Comparison of ENCODE assay signal across 8 mouse cellular contexts in the genomic region with DNA sequence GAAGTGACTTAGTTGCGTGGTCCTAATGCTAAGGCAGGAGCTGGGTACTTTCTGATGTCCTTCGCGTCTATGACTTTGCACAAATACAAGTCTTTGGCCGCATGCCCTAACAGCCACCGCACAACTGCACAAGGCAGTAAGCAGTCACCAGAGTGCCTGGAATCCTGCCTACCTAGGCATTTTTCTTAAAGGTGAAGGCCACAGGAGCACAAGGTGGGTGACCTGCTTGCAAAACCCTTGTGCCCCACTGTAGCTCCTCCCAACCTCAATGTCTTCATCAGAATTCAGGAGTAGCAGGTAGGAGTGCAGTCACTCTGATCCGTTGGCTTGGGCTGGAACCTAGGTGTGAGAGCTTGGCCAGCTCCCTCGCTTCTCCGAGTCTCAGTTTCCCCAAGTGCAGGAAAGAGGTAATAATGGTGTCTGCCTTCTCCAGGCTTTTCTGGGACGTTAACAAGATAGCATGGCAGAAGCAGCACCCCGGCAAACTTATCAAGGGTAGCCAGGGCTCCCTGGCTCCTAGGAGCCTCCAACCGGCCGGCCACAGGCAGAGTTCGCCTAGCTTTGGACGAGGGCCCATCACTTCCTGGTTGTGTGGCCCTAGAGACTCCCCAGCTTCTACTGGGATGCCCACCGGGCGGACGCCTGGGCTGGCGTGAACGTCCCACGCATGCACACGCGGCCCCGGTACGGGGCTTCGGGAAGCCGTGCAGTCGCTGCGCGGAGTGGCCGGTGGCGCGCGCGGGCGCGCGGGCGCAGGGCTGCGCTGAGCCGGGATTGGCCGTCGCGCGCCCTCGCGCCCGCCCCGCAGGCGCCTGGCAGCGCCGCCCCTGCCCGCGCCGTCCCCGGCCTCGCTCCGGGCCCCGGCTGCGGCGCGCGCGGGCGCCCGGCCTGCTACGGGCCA. TPM values are rescaled to one million over a fixed set of nuclear protein-coding genes. Genes with fewer than 3 reads are reported as not detected.
DNase-seq lines count a peak whose midpoint lies in the region; ATAC-seq and TF ChIP-seq lines count a peak whose summit lies in the region.

No protein-coding gene starts in this region.

- peak overlapping the region; percentile 89 for H3K4me3 ChIP-seq in hindbrain, postnatal 0 days (ENCODE audit: low read length)
- peak overlapping the region; percentile 82 for H3K4me3 ChIP-seq in limb, embryonic 11.5 days (ENCODE audit: low read depth, low read length)
- peak overlapping the region; percentile 97 for H3K4me3 ChIP-seq in midbrain, embryonic 12.5 days

- no peak for TF ChIP-seq CTCF in hindbrain, postnatal 0 days (IDR thresholded peaks at IDR 0.05; ENCODE audit: low read depth)

- no peaks in the 10 kb centered on the region for H3K9me3 ChIP-seq in hindbrain, postnatal 0 days (ENCODE audit: low read length)
- H3K9me3 ChIP-seq in limb, embryonic 11.5 days (ENCODE audit: control insufficient read depth, low read length) = no peaks in the 10 kb centered on the region
- H3K9me3 ChIP-seq in midbrain, embryonic 12.5 days = no peaks in the 10 kb centered on the region

- H3K27ac ChIP-seq in hindbrain, postnatal 0 days = peak overlapping the region; percentile 77
- H3K27ac ChIP-seq in limb, embryonic 11.5 days (replicated peaks; ENCODE audit: low read depth, low read length) = peak overlapping the region; percentile 80
- H3K27ac ChIP-seq in midbrain, embryonic 12.5 days (replicated peaks) = peak overlapping the region; percentile 81

- DNase-seq in left cerebral cortex, postnatal 10 days (ENCODE audit: extremely low spot score in 1 of 2, low spot score in 2 of 2) = peak; percentile 45 to 88
- DNase-seq in left cerebral cortex, adult 9 months (ENCODE audit: low spot score in 2 of 2) = no peak
- DNase-seq in cerebellum, postnatal 14 days = peak; percentile 81 to 88
- DNase-seq in gastrocnemius, adult 8-10 months (ENCODE audit: low spot score in 2 of 2) = peak; percentile 41 to 63
- peak; percentile 94 for DNase-seq in hindbrain, postnatal 0 days (ENCODE audit: low spot score)
- peak; percentile 74 for DNase-seq in limb, embryonic 11.5 days (ENCODE audit: low spot score)
- DNase-seq in spleen, postnatal 36 days (ENCODE audit: low spot score in 2 of 2) = peak; percentile 73 to 75

- peaks cover 26% of the 10 kb centered on the region for H3K36me3 ChIP-seq in hindbrain, postnatal 0 days (ENCODE audit: insufficient read depth, low read length)
- peaks cover 13% of the 10 kb centered on the region for H3K36me3 ChIP-seq in limb, embryonic 11.5 days (ENCODE audit: control insufficient read depth, insufficient read depth, low read length)
- H3K36me3 ChIP-seq in midbrain, embryonic 12.5 days = peaks cover 28% of the 10 kb centered on the region

- H3K4me1 ChIP-seq in hindbrain, postnatal 0 days (ENCODE audit: insufficient read depth, low read length) = peaks cover 3% of the 10 kb centered on the region; the same call in 1 of the 2 replicates
- H3K4me1 ChIP-seq in limb, embryonic 11.5 days (ENCODE audit: control insufficient read depth, insufficient read depth, low read length) = peaks cover 6% of the 10 kb centered on the region
- H3K4me1 ChIP-seq in midbrain, embryonic 12.5 days = peaks cover 38% of the 10 kb centered on the region

- peak overlapping the region; percentile 72 for H3K4me2 ChIP-seq in hindbrain, postnatal 0 days (ENCODE audit: low read depth, low read length)
- H3K4me2 ChIP-seq in limb, embryonic 11.5 days (ENCODE audit: low read depth, severe bottlenecking) = peak overlapping the region; percentile 79
- H3K4me2 ChIP-seq in midbrain, embryonic 12.5 days (replicated peaks) = peak overlapping the region; percentile 87

- H3K27me3 ChIP-seq in hindbrain, postnatal 0 days (ENCODE audit: insufficient read depth, low read length) = no peaks in the 10 kb centered on the region
- no peaks in the 10 kb centered on the region for H3K27me3 ChIP-seq in limb, embryonic 11.5 days (ENCODE audit: control insufficient read depth, insufficient read depth, low read length)
- H3K27me3 ChIP-seq in midbrain, embryonic 12.5 days = no peaks in the 10 kb centered on the region

- WGBS in hindbrain, postnatal 0 days = 4% methylated on average over 58 of the region's 66 CpGs
- 8% methylated on average over 44 of the region's 66 CpGs for WGBS in limb, embryonic 11.5 days
- 11% methylated on average over 34 of the region's 66 CpGs for WGBS in midbrain, embryonic 12.5 days

- H3K9ac ChIP-seq in hindbrain, postnatal 0 days (replicated peaks; ENCODE audit: low read length) = peak overlapping the region; percentile 91
- H3K9ac ChIP-seq in limb, embryonic 11.5 days (ENCODE audit: low read length) = peak overlapping the region; percentile 88
- H3K9ac ChIP-seq in midbrain, embryonic 12.5 days (replicated peaks) = peak overlapping the region; percentile 93

- peak; percentile 91 for ATAC-seq in hindbrain, postnatal 0 days
- ATAC-seq in limb, embryonic 11.5 days (ENCODE audit: insufficient number of reproducible peaks, low FRiP score, low TSS enrichment, low read depth) = peak; percentile 72; the same call in 1 of the 2 replicates
- ATAC-seq in midbrain, embryonic 12.5 days (ENCODE audit: low FRiP score, low read depth) = peak; percentile 92

- intact Hi-C loops in left cerebral cortex, postnatal 10 days (cut with DNase I) = loop anchor here (5.0 kb wide), 1 partner anchor 37 kb away; a partner anchor contains a TSS

RNA-seq across cellular contexts. Expression of a gene that starts 5.2 kb away (rescaled TPM):
- total RNA-seq in left cerebral cortex, postnatal 10 days (2021) = 10 to 100 TPM; 36.2 to 42.3 TPM
- 100 to 1,000 TPM; 217 to 342 (median 227) TPM for total RNA-seq in gastrocnemius, adult 8-10 months (2022)
- total RNA-seq in hindbrain, postnatal 0 days (2014; rRNA removed) = 28.0 and 48.5 TPM in 2 replicates
- 17.2 and 20.5 TPM in 2 replicates for polyA plus RNA-seq in hindbrain, postnatal 0 days (2015; fragmentation: Nextera tagmentation; extraction: Ambion mirVana)
- 102 and 121 TPM in 2 replicates for polyA plus RNA-seq in limb, embryonic 11.5 days (2014; fragmentation: Nextera tagmentation; extraction: Ambion mirVana)
- 48.5 and 52.8 TPM in 2 replicates for polyA plus RNA-seq in midbrain, embryonic 12.5 days (2016; fragmentation: Nextera tagmentation; extraction: Ambion mirVana)

RNA-seq across cellular contexts. Expression of a gene that starts 19.1 kb away (rescaled TPM):
- 100 to 1,000 TPM; 128 to 143 TPM for total RNA-seq in left cerebral cortex, postnatal 10 days (2021)
- total RNA-seq in gastrocnemius, adult 8-10 months (2022) = 10 to 100 TPM; 41.8 to 53.6 (median 48.2) TPM
- total RNA-seq in hindbrain, postnatal 0 days (2014; rRNA removed) = 30.4 and 35.9 TPM in 2 replicates
- polyA plus RNA-seq in hindbrain, postnatal 0 days (2015; fragmentation: Nextera tagmentation; extraction: Ambion mirVana) = 71.0 and 73.6 TPM in 2 replicates
- 84.9 and 85.7 TPM in 2 replicates for polyA plus RNA-seq in limb, embryonic 11.5 days (2014; fragmentation: Nextera tagmentation; extraction: Ambion mirVana)
- 110 and 111 TPM in 2 replicates for polyA plus RNA-seq in midbrain, embryonic 12.5 days (2016; fragmentation: Nextera tagmentation; extraction: Ambion mirVana)

RNA-seq across cellular contexts. Expression of a gene that starts 33.3 kb away (rescaled TPM):
- 10 to 100 TPM; 21.4 to 23.2 TPM for total RNA-seq in left cerebral cortex, postnatal 10 days (2021)
- total RNA-seq in gastrocnemius, adult 8-10 months (2022) = 1 to 10 TPM; 3.2 to 5.1 (median 4.2) TPM
- 25.6 and 38.8 TPM in 2 replicates for total RNA-seq in hindbrain, postnatal 0 days (2014; rRNA removed)
- polyA plus RNA-seq in hindbrain, postnatal 0 days (2015; fragmentation: Nextera tagmentation; extraction: Ambion mirVana) = 33.2 and 34.8 TPM in 2 replicates
- 28.7 and 29.3 TPM in 2 replicates for polyA plus RNA-seq in limb, embryonic 11.5 days (2014; fragmentation: Nextera tagmentation; extraction: Ambion mirVana)
- 19.0 and 20.3 TPM in 2 replicates for polyA plus RNA-seq in midbrain, embryonic 12.5 days (2016; fragmentation: Nextera tagmentation; extraction: Ambion mirVana)

RNA-seq across cellular contexts. Expression of a gene that starts 38.0 kb away (rescaled TPM):
- total RNA-seq in left cerebral cortex, postnatal 10 days (2021) = 10 to 100 TPM; 21.1 TPM
- total RNA-seq in gastrocnemius, adult 8-10 months (2022) = 10 to 100 TPM; 19.8 to 27.9 (median 25.2) TPM
- total RNA-seq in hindbrain, postnatal 0 days (2014; rRNA removed) = 4.0 and 17.2 TPM in 2 replicates
- polyA plus RNA-seq in hindbrain, postnatal 0 days (2015; fragmentation: Nextera tagmentation; extraction: Ambion mirVana) = 13.9 and 17.3 TPM in 2 replicates
- polyA plus RNA-seq in limb, embryonic 11.5 days (2014; fragmentation: Nextera tagmentation; extraction: Ambion mirVana) = 14.1 and 15.3 TPM in 2 replicates
- polyA plus RNA-seq in midbrain, embryonic 12.5 days (2016; fragmentation: Nextera tagmentation; extraction: Ambion mirVana) = 26.2 and 28.9 TPM in 2 replicates

Comparison
In these comparisons a context has a peak if more than half of its experiments do, and no peak if none do; other contexts are left out.
1. DNase-seq: peak in left cerebral cortex, postnatal 10 days (2 of 2), cerebellum, postnatal 14 days (2 of 2), gastrocnemius, adult 8-10 months (2 of 2), hindbrain, postnatal 0 days (single experiment), limb, embryonic 11.5 days (single experiment) and spleen, postnatal 36 days (2 of 2); none in left cerebral cortex, adult 9 months (0 of 2).
2. Peak in every context shown above with its lines, with median percentiles within 50 percentile points of each other: ATAC-seq, H3K27ac ChIP-seq, H3K4me2 ChIP-seq, H3K4me3 ChIP-seq and H3K9ac ChIP-seq.